ENCODE assay signal across 40 mouse cellular contexts in genomic region chr1:94091788-94092187, GRCm38 (mm10). TPM values are rescaled to one million over a fixed set of nuclear protein-coding genes. Genes with fewer than 3 reads are reported as not detected.
A peak's percentile ranks its signal among the peaks of the same experiment; 100 is the strongest.
DNase-seq lines count a peak whose midpoint lies in the region; ATAC-seq and TF ChIP-seq lines count a peak whose summit lies in the region.
"Had no signal": no experiment of that assay in that cellular context is flagged by ENCODE, and none has a peak within 500 bp of the region (broad histone marks: within the 10 kb centered on the region; RNA-seq: fewer than 3 reads in every experiment).

No protein-coding gene starts in this region.

- H3K36me3 ChIP-seq in thymus, adult 2 months (ENCODE audit: control insufficient read depth, insufficient read depth, low read length): no peaks in the 10 kb centered on the region
- H3K36me3 ChIP-seq in kidney, embryonic 14.5 days (ENCODE audit: control insufficient read depth, insufficient read depth, low read length): no peaks in the 10 kb centered on the region
- H3K36me3 ChIP-seq: embryonic facial prominence, embryonic 12.5 days; heart, embryonic 10.5 days; heart, embryonic 15.5 days; hindbrain, embryonic 10.5 days; hindbrain, embryonic 15.5 days; kidney, embryonic 15.5 days; limb, embryonic 12.5 days; liver, embryonic 15.5 days; midbrain, embryonic 13.5 days; neural tube, embryonic 12.5 days had no signal

- peak; percentile 43 for DNase-seq in thymus, postnatal 0 days (ENCODE audit: low spot score)
- DNase-seq in thymus, adult 2 months: no peak
- no peak for DNase-seq in right cerebral cortex, adult 18-20 months
- no peak for DNase-seq in testis, postnatal 10 days (ENCODE audit: low spot score)
- DNase-seq: adrenal gland, adult 2 months; adrenal gland, postnatal 36 days; B cell, adult 2 months; cerebellum, adult 2 months; cerebellum, postnatal 14 days; embryo, embryonic 11 days; gastrocnemius, postnatal 14 days; kidney, postnatal 25 days; lung, embryonic 14.5 days; lung, postnatal 14 days; right cerebral cortex, postnatal 14 days; thymus, postnatal 25 days had no signal

- H3K27ac ChIP-seq in thymus, adult 2 months (ENCODE audit: control insufficient read depth, insufficient read depth, low read length): no peak overlapping the region
- no peak overlapping the region for H3K27ac ChIP-seq in kidney, embryonic 14.5 days (ENCODE audit: low read depth, low read length)
- H3K27ac ChIP-seq: embryonic facial prominence, embryonic 12.5 days; heart, embryonic 10.5 days; heart, embryonic 15.5 days; hindbrain, embryonic 10.5 days; hindbrain, embryonic 15.5 days; kidney, embryonic 15.5 days; left cerebral cortex, adult 2 months; limb, embryonic 12.5 days; liver, embryonic 15.5 days; midbrain, embryonic 13.5 days; neural tube, embryonic 12.5 days had no signal

- H3K4me1 ChIP-seq in thymus, adult 2 months (replicated peaks; ENCODE audit: control insufficient read depth, insufficient read depth, low read length): no peaks in the 10 kb centered on the region; the same call in 1 of the 2 replicates
- no peaks in the 10 kb centered on the region for H3K4me1 ChIP-seq in kidney, embryonic 14.5 days (ENCODE audit: control insufficient read depth, insufficient read depth, low read length)
- H3K4me1 ChIP-seq: embryonic facial prominence, embryonic 12.5 days; heart, embryonic 10.5 days; heart, embryonic 15.5 days; hindbrain, embryonic 10.5 days; hindbrain, embryonic 15.5 days; kidney, embryonic 15.5 days; limb, embryonic 12.5 days; liver, embryonic 15.5 days; megakaryocyte, embryonic 14.5 days; midbrain, embryonic 13.5 days; neural tube, embryonic 12.5 days had no signal

- WGBS in thymus, adult 2 months: 6% methylated on average over 1 of the region's 1 CpGs
- 73% methylated on average over 1 of the region's 1 CpGs for WGBS in kidney, embryonic 14.5 days

- no peaks in the 10 kb centered on the region for H3K9me3 ChIP-seq in kidney, embryonic 14.5 days (ENCODE audit: control insufficient read depth, low read length)
- H3K9me3 ChIP-seq: embryonic facial prominence, embryonic 12.5 days; heart, embryonic 10.5 days; heart, embryonic 15.5 days; hindbrain, embryonic 10.5 days; hindbrain, embryonic 15.5 days; kidney, embryonic 15.5 days; limb, embryonic 12.5 days; liver, embryonic 15.5 days; megakaryocyte, embryonic 14.5 days; midbrain, embryonic 13.5 days; neural tube, embryonic 12.5 days had no signal

- peak; percentile 97 for ATAC-seq in activated CD4-positive, CD25-positive, alpha-beta regulatory T cell, adult 4 months
- ATAC-seq in megakaryocyte, adult 5-6 weeks (ENCODE audit: poor library complexity, severe bottlenecking): peak; percentile 67
- no peak for ATAC-seq in kidney, embryonic 14.5 days (ENCODE audit: low FRiP score, low TSS enrichment)
- ATAC-seq: forebrain, embryonic 14.5 days; intestine, embryonic 16.5 days; midbrain, embryonic 13.5 days; Patski had no signal

- H3K27me3 ChIP-seq in thymus, adult 2 months (ENCODE audit: control insufficient read depth, insufficient read depth, low read length): no peaks in the 10 kb centered on the region
- no peaks in the 10 kb centered on the region for H3K27me3 ChIP-seq in kidney, embryonic 14.5 days (ENCODE audit: control insufficient read depth, insufficient read depth, low read length)
- H3K27me3 ChIP-seq: embryonic facial prominence, embryonic 12.5 days; heart, embryonic 15.5 days; hindbrain, embryonic 15.5 days; kidney, embryonic 15.5 days; limb, embryonic 12.5 days; liver, embryonic 15.5 days; megakaryocyte, embryonic 14.5 days; midbrain, embryonic 13.5 days; neural tube, embryonic 12.5 days had no signal

- H3K4me3 ChIP-seq in thymus, adult 2 months (ENCODE audit: control insufficient read depth, insufficient read depth, low read length): no peak overlapping the region
- no peak overlapping the region for H3K4me3 ChIP-seq in kidney, embryonic 14.5 days (ENCODE audit: low read length)
- H3K4me3 ChIP-seq: embryonic facial prominence, embryonic 12.5 days; heart, embryonic 10.5 days; heart, embryonic 15.5 days; hindbrain, embryonic 10.5 days; hindbrain, embryonic 15.5 days; kidney, embryonic 15.5 days; left cerebral cortex, adult 2 months; limb, embryonic 12.5 days; liver, embryonic 15.5 days; megakaryocyte, embryonic 14.5 days; midbrain, embryonic 13.5 days; neural tube, embryonic 12.5 days had no signal

- TF ChIP-seq POLR2A in thymus, adult 2 months (IDR thresholded peaks at IDR 0.05; ENCODE audit: control insufficient read depth, extremely low read depth, insufficient read depth, low read length, poor library complexity): no peak

- H3K9ac ChIP-seq in kidney, embryonic 14.5 days (ENCODE audit: low read depth, low read length): no peak overlapping the region
- H3K9ac ChIP-seq: embryonic facial prominence, embryonic 12.5 days; heart, embryonic 15.5 days; hindbrain, embryonic 15.5 days; kidney, embryonic 15.5 days; limb, embryonic 12.5 days; liver, embryonic 15.5 days; lung, embryonic 14.5 days; midbrain, embryonic 13.5 days; neural tube, embryonic 12.5 days had no signal

- no peak for TF ChIP-seq CTCF in thymus, adult 2 months (IDR thresholded peaks at IDR 0.05; ENCODE audit: borderline replicate concordance, control insufficient read depth, extremely low read depth, insufficient read depth, low read length, poor library complexity)

- no peak overlapping the region for H3K4me2 ChIP-seq in kidney, embryonic 14.5 days (replicated peaks; ENCODE audit: low read depth, low read length)
- H3K4me2 ChIP-seq: embryonic facial prominence, embryonic 12.5 days; heart, embryonic 15.5 days; hindbrain, embryonic 15.5 days; kidney, embryonic 15.5 days; limb, embryonic 12.5 days; liver, embryonic 15.5 days; lung, embryonic 14.5 days; midbrain, embryonic 13.5 days; neural tube, embryonic 12.5 days had no signal

RNA-seq across cellular contexts. Expression of gene Pdcd1, which starts 39.4 kb away (rescaled TPM):
- 17.6 and 19.3 TPM in 2 replicates for polyA plus RNA-seq in thymus, postnatal 0 days (2015; fragmentation: Nextera tagmentation; extraction: Ambion mirVana)
- polyA plus RNA-seq in thymus, adult 2 months (2012; rRNA removed): 21.8 and 25.0 TPM in 2 replicates
- 100 to 1,000 TPM; 116 to 187 TPM for polyA plus RNA-seq in activated CD4-positive, CD25-positive, alpha-beta regulatory T cell, adult 4 months (2017; shearing (Covaris generic))
- total RNA-seq in megakaryocyte, adult 5-6 weeks (2015): not detected in 2 replicates
- 0.26 TPM in 1 of 2 replicates, not detected in the other for total RNA-seq in megakaryocyte, adult 5-6 weeks (2017)
- not detected in 2 replicates for polyA plus RNA-seq in kidney, embryonic 14.5 days (2014; fragmentation: Nextera tagmentation; extraction: Ambion mirVana)
- total RNA-seq: gastrocnemius, postnatal 14 days; granulocyte monocyte progenitor cell, adult 5-6 weeks; left cerebral cortex, adult 2 months; MEL had no signal
- polyA plus RNA-seq: brain, embryonic 14.5 days; embryonic facial prominence, embryonic 12.5 days; forebrain, embryonic 14.5 days; heart, embryonic 10.5 days; kidney, embryonic 15.5 days; limb, embryonic 12.5 days; liver, adult 2 months; midbrain, embryonic 13.5 days; neural tube, embryonic 12.5 days; Patski; stomach, embryonic 14.5 days; testis, adult 2 months had no signal

Comparison
In these comparisons a context has a peak if more than half of its experiments do, and no peak if none do; other contexts are left out.
1. RNA of gene Pdcd1, which starts 39.4 kb away (polyA plus RNA-seq): 116 to 187 TPM in activated CD4-positive, CD25-positive, alpha-beta regulatory T cell, adult 4 months, 21.8 to 25.0 TPM in thymus, adult 2 months and 17.6 to 19.3 TPM in thymus, postnatal 0 days; not detected in kidney, embryonic 14.5 days; every median in the first group is over 10 times any median in the second.